Mouse (Mus musculus) liver, postnatal 0 days (tissue): ENCODE data around the gene Slc4a7. TPM values are rescaled to one million over a fixed set of nuclear protein-coding genes. Genes with fewer than 3 reads are reported as not detected.

Experiments used
- ATAC-seq: fragments of 200-750 bp; cut with Nextera tagmentation; 2 replicates; pipeline ENCODE4 v1.8.0; 2017; ENCODE audit warnings: mild to moderate bottlenecking, moderate library complexity
- DNase-seq: peaks from one replicate; pipeline ENCODE4 v3.0.0-alpha.2; 2016
- H3K27ac ChIP-seq: fragments of 300-500 bp; sonication (generic); 2 replicates; pipeline ENCODE4 v1.5.1; 2014; ENCODE audit warnings: antibody characterized with exemption, moderate library complexity, mild to moderate bottlenecking, low read depth
- H3K27me3 ChIP-seq: fragments of 300-500 bp; sonication (generic); 2 replicates; pipeline ENCODE4 v1.6.1; 2014; ENCODE audit warnings: low read length, control low read depth, mixed read lengths; ENCODE audit not compliant: insufficient read depth
- H3K36me3 ChIP-seq: fragments of 300-500 bp; sonication (generic); replicated peaks from 2 replicates; pipeline ENCODE4 v1.6.1; 2014; ENCODE audit warnings: mild to moderate bottlenecking, control low read depth, low read length, moderate library complexity, mixed read lengths; ENCODE audit not compliant: insufficient read depth
- H3K4me1 ChIP-seq: fragments of 300-500 bp; sonication (generic); 2 replicates; pipeline ENCODE4 v1.6.1; 2014; ENCODE audit warnings: antibody characterized with exemption, mild to moderate bottlenecking, control low read depth; ENCODE audit not compliant: insufficient read depth
- H3K4me2 ChIP-seq: fragments of 300-500 bp; sonication (generic); 2 replicates; pipeline ENCODE4 v1.6.1; 2014; ENCODE audit warnings: low read depth, mild to moderate bottlenecking, low read length, moderate library complexity, mixed read lengths
- H3K4me3 ChIP-seq: fragments of 300-500 bp; sonication (generic); 2 replicates; pipeline ENCODE4 v1.5.1; 2014; ENCODE audit warnings: low read depth, low read length
- H3K9ac ChIP-seq: fragments of 300-500 bp; sonication (generic); replicated peaks from 2 replicates; pipeline ENCODE4 v1.6.1; 2014; ENCODE audit warnings: mild to moderate bottlenecking, moderate library complexity
- H3K9me3 ChIP-seq: fragments of 300-500 bp; sonication (generic); 2 replicates; pipeline ENCODE4 v1.6.1; 2016; ENCODE audit warnings: mild to moderate bottlenecking, control low read depth, low read length, mixed read lengths
- CTCF ChIP-seq: sonication (generic); IDR thresholded peaks from 2 replicates; pipeline ENCODE4 v1.5.1; 2016; ENCODE audit warnings: antibody characterized with exemption, low read depth
- EP300 ChIP-seq: IDR thresholded peaks from 2 replicates; pipeline ENCODE4 v1.6.1; 2016; ENCODE audit warnings: antibody characterized with exemption, low read depth, mild to moderate bottlenecking
- WGBS: fragments of 180-500 bp; shearing (Covaris S2); extraction: QIAGEN DNeasy Blood & Tissue Kit; methylation state at CpG from one replicate; pipeline ENCODE4 v1.1.7; 2014; ENCODE audit not compliant: insufficient replicate concordance; 5-methylcytosine and 5-hydroxymethylcytosine counted together
- polyA plus RNA-seq: library from polyadenylated mRNA; unstranded; fragments of >200 nt; fragmentation: Nextera tagmentation; extraction: Ambion mirVana; gene quantifications from 2 replicates; pipeline ENCODE4 v1.2.1, GENCODE M21; 2015

Slc4a7 gene
- polyA plus RNA-seq, 1 experiment from 2014 or later, result 4.3 TPM

- no peak overlapping the region for H3K4me2 ChIP-seq
- H3K9ac ChIP-seq, result no peak overlapping the region
- DNase-seq (no peak), ATAC-seq (no peak)
- peaks cover 7% of the 10 kb centered on the region; the same call in 1 of the 2 replicates for H3K4me1 ChIP-seq
- H3K9me3 ChIP-seq, result no peaks in the 10 kb centered on the region
- H3K4me3 ChIP-seq, result no peak overlapping the region
- H3K27me3 ChIP-seq, result no peaks in the 10 kb centered on the region
- TF ChIP-seq EP300 (no peak), CTCF (no peak)
- H3K36me3 ChIP-seq, result no peaks in the 10 kb centered on the region
- 71% methylated on average over 1 of the region's 1 CpGs for WGBS
- H3K27ac ChIP-seq, result no peak overlapping the region
Measured at GRCm38 (mm10) chr14:14709021-14709420, 6.9 kb downstream of the Slc4a7 start.

- Histone ChIP-seq H3K9ac (no peak overlapping the region), H3K27me3 (no peaks in the 10 kb centered on the region), H3K4me3 (no peak overlapping the region), H3K27ac (no peak overlapping the region), H3K9me3 (no peaks in the 10 kb centered on the region), H3K36me3 (no peaks in the 10 kb centered on the region), H3K4me1 (no peaks in the 10 kb centered on the region), H3K4me2 (no peak overlapping the region)
- no peak for TF ChIP-seq EP300
- peak; percentile 39 for TF ChIP-seq CTCF
- ATAC-seq (no peak), DNase-seq (no peak)
Measured at GRCm38 (mm10) chr14:14714130-14714529, 12.1 kb downstream of the Slc4a7 start.

GRCm38 (mm10) chr14:14715794-14716193, 13.7 kb downstream of the Slc4a7 start:
- Histone ChIP-seq H3K4me3 (no peak overlapping the region), H3K9ac (no peak overlapping the region), H3K9me3 (no peaks in the 10 kb centered on the region), H3K4me1 (no peaks in the 10 kb centered on the region), H3K27ac (no peak overlapping the region), H3K4me2 (no peak overlapping the region), H3K27me3 (no peaks in the 10 kb centered on the region), H3K36me3 (no peaks in the 10 kb centered on the region)
- no peak for DNase-seq
- WGBS, result 71% methylated on average over 2 of the region's 2 CpGs
- TF ChIP-seq EP300 (no peak), CTCF (no peak)
- no peak for ATAC-seq

GRCm38 (mm10) chr14:14716843-14717242, 14.8 kb downstream of the Slc4a7 start:
- no peaks in the 10 kb centered on the region for H3K4me1 ChIP-seq
- no peaks in the 10 kb centered on the region for H3K9me3 ChIP-seq
- H3K27ac ChIP-seq, result no peak overlapping the region
- H3K4me3 ChIP-seq, result no peak overlapping the region
- 54% methylated on average over 6 of the region's 6 CpGs for WGBS
- no peaks in the 10 kb centered on the region for H3K27me3 ChIP-seq
- no peak for ATAC-seq
- H3K36me3 ChIP-seq, result no peaks in the 10 kb centered on the region
- DNase-seq, result no peak
- TF ChIP-seq CTCF, result no peak
- no peak for TF ChIP-seq EP300
- H3K9ac ChIP-seq, result no peak overlapping the region
- H3K4me2 ChIP-seq, result no peak overlapping the region

GRCm38 (mm10) chr14:14718556-14718955, 16.5 kb downstream of the Slc4a7 start:
- Histone ChIP-seq H3K4me2 (no peak overlapping the region), H3K4me1 (no peaks in the 10 kb centered on the region), H3K27ac (no peak overlapping the region), H3K9ac (no peak overlapping the region), H3K4me3 (no peak overlapping the region), H3K27me3 (no peaks in the 10 kb centered on the region), H3K9me3 (no peaks in the 10 kb centered on the region), H3K36me3 (no peaks in the 10 kb centered on the region)
- TF ChIP-seq EP300 (no peak), CTCF (no peak)
- ATAC-seq (no peak), DNase-seq (no peak)
- WGBS, result 80% methylated on average over 4 of the region's 4 CpGs

GRCm38 (mm10) chr14:14781169-14781568, 79.1 kb downstream of the Slc4a7 start:
- Histone ChIP-seq H3K27me3 (no peaks in the 10 kb centered on the region), H3K4me2 (no peak overlapping the region), H3K36me3 (peaks cover under 1% of the 10 kb centered on the region), H3K4me3 (no peak overlapping the region), H3K9ac (no peak overlapping the region), H3K27ac (no peak overlapping the region), H3K4me1 (no peaks in the 10 kb centered on the region), H3K9me3 (no peaks in the 10 kb centered on the region)
- TF ChIP-seq CTCF, result no peak
- no peak for TF ChIP-seq EP300
- no peak for ATAC-seq
- WGBS, result 85% methylated on average over 2 of the region's 2 CpGs
- no peak for DNase-seq

- Histone ChIP-seq H3K36me3 (peaks cover 5% of the 10 kb centered on the region), H3K9me3 (no peaks in the 10 kb centered on the region), H3K4me2 (no peak overlapping the region), H3K4me1 (no peaks in the 10 kb centered on the region), H3K4me3 (no peak overlapping the region), H3K9ac (no peak overlapping the region), H3K27me3 (no peaks in the 10 kb centered on the region), H3K27ac (no peak overlapping the region)
- 57% methylated on average over 1 of the region's 1 CpGs for WGBS
- DNase-seq (no peak), ATAC-seq (no peak)
- TF ChIP-seq EP300 (no peak), CTCF (no peak)
Measured at GRCm38 (mm10) chr14:14784223-14784622, 82.1 kb downstream of the Slc4a7 start.
